Mouse (Mus musculus) brown adipose tissue, adult 24 weeks (tissue): ENCODE measurements around the gene Vcl. TPM values are rescaled to one million over a fixed set of nuclear protein-coding genes. Genes with fewer than 3 reads are reported as not detected.

Source experiments
- H3K27ac ChIP-seq: fragments of 200-500 bp; replicated peaks from 2 replicates; pipeline ENCODE4 v1.5.1; 2012; ENCODE audit warnings: low read depth, mild to moderate bottlenecking, low read length
- H3K4me1 ChIP-seq: fragments of 200-500 bp; 2 replicates; pipeline ENCODE4 v1.6.1; 2012; ENCODE audit warnings: low read length, mixed read lengths; ENCODE audit not compliant: control insufficient read depth, insufficient read depth, insufficient read length
- H3K4me3 ChIP-seq: fragments of 200-500 bp; 2 replicates; pipeline ENCODE4 v1.5.1; 2012; ENCODE audit warnings: low read depth, mild to moderate bottlenecking, low read length, moderate library complexity; ENCODE audit not compliant: insufficient read depth
- polyA plus RNA-seq: library from polyadenylated mRNA; stranded (reverse); fragments of >200 nt; gene quantifications from 2 replicates; pipeline ENCODE4 v1.2.4, GENCODE M21; 2012; ENCODE audit not compliant: missing spikeins, insufficient read depth, insufficient read length

Gene Vcl
- polyA plus RNA-seq, 1 experiment, result 28.5 TPM

DNA sequence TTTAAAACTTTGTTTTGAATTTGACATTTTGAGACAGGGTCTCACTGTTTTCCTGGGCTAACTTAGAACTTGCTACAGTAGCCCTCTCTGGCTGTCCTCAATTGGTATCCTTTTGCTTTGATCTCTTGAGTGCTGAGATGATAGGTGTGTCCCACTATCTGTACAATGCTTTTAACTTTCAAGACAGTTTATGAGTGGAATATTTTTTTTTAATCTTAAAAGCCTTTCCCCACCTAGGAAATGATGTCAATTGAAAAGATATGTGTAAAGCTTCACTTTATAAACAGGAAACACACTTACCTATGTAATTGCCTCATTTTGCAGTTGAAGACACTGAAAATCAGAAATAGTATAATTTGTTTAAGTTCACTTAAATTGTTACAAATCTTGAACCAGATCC lies 149.3 kb downstream of the Vcl start:
- no peak overlapping the region for H3K4me3 ChIP-seq
- no peaks in the 10 kb centered on the region for H3K4me1 ChIP-seq
- no peak overlapping the region for H3K27ac ChIP-seq

DNA sequence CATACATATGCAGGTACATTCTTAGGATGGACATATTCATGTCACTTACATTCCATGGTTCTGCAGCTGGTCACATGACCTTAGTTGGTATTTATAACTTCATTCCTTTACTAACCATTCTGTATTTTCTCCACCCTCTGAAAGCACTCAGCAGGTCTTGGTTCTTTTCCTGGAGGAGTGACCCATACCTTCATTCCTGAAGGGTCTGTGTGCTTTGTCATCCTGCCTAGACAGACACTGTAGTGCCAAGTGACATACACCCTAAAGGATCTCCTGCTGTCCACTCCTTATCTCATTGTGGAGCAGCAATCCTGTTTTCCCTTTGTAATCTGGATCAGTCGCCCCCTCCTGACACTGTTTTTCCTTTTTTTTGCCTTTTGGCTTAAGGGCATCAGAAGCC lies 153.6 kb downstream of the Vcl start:
- no peak overlapping the region for H3K4me3 ChIP-seq
- H3K4me1 ChIP-seq, result 0 out of 2 replicates have a peak, but pooled peaks cover 2% of the 10 kb centered on the region
- no peak overlapping the region for H3K27ac ChIP-seq

Other genes starting within 250 kb of the Vcl start
- 1.6 and 3.3 TPM in 2 replicates for gene Fut11, start 234.4 kb upstream of the Vcl start, polyA plus RNA-seq
- gene Chchd1, start 226.4 kb upstream of the Vcl start, polyA plus RNA-seq, result 233 and 294 TPM in 2 replicates
- 22.1 and 28.2 TPM in 2 replicates for gene Zswim8, start 221.8 kb upstream of the Vcl start, polyA plus RNA-seq
- gene Ndst2, start 194.8 kb upstream of the Vcl start, polyA plus RNA-seq, result 3.9 and 4.8 TPM in 2 replicates
- gene Camk2g, start 135.3 kb upstream of the Vcl start, polyA plus RNA-seq, result 9.3 and 12.8 TPM in 2 replicates
- gene Plau, start 92.7 kb upstream of the Vcl start, polyA plus RNA-seq, result 9.6 and 11.6 TPM in 2 replicates
- gene Ap3m1, start 123.1 kb downstream of the Vcl start, polyA plus RNA-seq, result 35.0 and 40.5 TPM in 2 replicates
- gene Adk, start 123.2 kb downstream of the Vcl start, polyA plus RNA-seq, result 138 and 145 TPM in 2 replicates